Mouse (Mus musculus) erythroblast, adult 5-6 weeks (primary cell): ENCODE data around the gene Susd3. TPM values are rescaled to one million over a fixed set of nuclear protein-coding genes. Genes with fewer than 3 reads are reported as not detected.

Experiments used
- ATAC-seq: replicated peaks from 2 replicates; pipeline ENCODE4 v1.8.0; 2016; ENCODE audit warnings: moderate number of reproducible peaks, mild to moderate bottlenecking, moderate TSS enrichment, inconsistent platforms; ENCODE audit not compliant: poor library complexity, low FRiP score, severe bottlenecking
- total RNA-seq, 2 experiments: library from RNA; stranded (forward) in 1 of 2; stranded (reverse) in 1 of 2; fragments of 150-400 nt in 1 of 2; fragments of 200-764, 138-1000 nt in 1 of 2; gene quantifications; 2 replicates each; pipeline versions ENCODE4 v1.2.3 to v1.2.4; 2015 to 2017; ENCODE audit warnings: low replicate concordance in 2 of 2

Susd3 gene
- 1.5 and 2.5 TPM in 2 replicates for total RNA-seq (2015; ENCODE audit: low replicate concordance)
- 1.1 and 5.2 TPM in 2 replicates for total RNA-seq (2017; ENCODE audit: low replicate concordance)

DNA sequence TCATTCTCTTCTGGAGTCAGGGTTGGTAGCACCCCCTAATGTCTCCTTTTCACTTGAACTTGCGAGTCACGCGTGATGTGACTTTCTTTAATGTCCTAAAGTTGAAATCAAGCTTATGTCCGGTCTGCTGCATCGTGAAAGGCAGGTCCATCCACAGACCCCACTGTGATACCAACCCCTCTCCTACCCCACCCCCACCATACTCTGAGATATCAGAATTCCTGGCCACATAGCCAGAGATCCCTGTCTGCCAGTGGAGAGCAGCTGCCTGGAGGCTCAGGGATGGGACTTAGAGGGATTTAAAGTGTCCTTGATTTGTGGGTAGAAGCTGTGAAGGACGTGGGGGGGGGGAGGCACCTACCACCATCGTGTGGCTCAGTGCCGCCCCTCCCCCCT lies at the start of gene Susd3:
Susd3 (minus strand) TSS at position 240 of the 396 bp plus-strand sequence.
- no peak for ATAC-seq

DNA sequence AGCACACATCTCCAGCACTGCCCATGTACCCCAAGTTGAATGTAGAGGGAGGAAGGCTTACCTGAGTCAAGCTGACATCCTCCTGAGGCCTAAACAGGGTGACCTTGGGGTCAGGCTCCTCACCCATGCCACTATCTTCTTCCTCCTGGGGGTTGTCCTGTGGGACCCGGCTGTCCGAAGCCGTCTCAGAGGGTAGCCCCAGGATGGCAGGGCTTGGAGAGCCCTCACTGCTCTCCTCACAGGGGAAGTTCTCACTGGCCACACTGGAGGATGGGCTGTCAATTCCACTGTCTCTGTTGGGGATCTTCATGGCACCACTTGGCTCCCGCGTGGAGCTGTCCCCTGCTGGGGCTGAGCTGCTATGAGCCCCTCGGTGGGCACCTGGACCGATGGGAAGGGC lies 47.8 kb upstream of the Susd3 start:
- ATAC-seq, result no peak

DNA sequence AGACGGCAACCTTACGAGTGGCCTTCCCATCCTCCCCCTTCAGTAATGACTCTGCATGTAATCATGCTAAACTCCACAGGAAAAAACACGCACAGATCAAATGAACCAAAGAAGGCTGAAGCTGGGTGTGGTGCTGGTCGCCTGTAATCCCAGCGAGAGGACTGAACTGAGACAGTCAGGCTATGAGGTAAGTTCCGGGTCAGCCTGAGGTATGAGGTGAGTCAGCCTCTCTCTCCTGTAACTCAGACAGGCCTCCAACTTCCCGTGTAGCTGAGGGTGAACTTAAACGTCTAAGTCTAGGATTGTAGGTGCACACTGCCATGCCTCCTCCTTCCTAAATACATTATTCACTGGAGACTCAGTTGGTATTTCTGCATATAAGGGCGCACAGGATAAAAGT lies 45.6 kb upstream of the Susd3 start:
- no peak for ATAC-seq

DNA sequence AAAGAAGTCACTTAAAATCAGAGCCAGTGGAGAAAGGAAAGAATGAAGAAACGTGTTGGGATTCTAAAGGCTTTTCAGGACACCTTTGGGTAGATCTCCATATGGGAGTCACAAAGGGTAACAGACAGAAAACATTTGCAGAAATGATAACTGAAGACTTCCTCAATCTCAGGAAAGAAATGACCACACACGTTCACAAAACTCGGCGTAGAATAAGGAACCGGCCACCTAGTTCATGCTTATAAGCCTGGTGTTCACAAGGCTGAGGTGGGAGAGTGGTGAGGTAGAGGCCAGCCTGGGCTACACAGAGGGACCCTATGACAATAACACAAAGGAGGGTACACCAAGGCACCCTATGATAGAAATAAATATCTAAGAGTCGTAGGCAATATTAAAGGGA lies 43.4 kb upstream of the Susd3 start:
- no peak for ATAC-seq

DNA sequence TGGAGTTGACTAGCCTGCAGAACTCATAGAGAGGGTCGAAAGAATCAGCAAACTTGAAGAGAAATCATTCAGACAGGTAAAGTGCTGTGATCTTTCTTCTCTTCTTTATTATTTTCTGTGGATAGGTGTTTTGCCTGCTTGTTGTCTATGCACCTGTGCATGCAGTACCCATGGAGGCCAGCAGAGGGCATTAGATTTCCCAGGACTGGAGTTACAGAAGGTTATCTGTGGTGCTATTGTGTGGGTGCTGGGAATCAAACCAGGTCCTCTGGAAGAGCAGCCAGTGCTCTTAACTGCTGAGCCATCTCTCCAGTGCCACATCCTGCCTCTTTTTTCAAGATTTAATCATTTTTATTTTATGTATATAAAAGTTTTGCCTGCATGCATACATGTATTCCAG lies 42.9 kb upstream of the Susd3 start:
- ATAC-seq, result 0 out of 2 replicates have a peak, but pooled peaks have one; percentile 47

DNA sequence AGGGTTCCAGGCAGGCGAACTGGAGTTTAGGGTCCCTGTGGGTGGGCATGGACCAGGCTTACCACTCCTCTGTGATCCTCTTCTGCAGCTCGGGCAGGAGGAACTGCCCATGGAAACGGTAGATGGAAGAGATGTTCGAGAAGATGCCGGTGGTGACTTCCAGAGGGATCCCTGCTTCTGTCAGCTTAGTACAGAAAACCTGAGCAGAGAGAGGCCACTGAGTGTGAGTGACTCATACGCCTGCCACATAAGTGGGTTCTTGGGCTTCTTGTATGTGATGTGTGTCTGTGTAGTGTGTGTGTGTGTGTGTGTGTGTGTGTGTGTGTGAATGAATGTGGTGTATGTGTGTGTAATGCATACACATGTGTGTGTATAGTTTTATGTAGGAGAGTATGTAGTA lies 38.7 kb upstream of the Susd3 start:
- ATAC-seq, result no peak

DNA sequence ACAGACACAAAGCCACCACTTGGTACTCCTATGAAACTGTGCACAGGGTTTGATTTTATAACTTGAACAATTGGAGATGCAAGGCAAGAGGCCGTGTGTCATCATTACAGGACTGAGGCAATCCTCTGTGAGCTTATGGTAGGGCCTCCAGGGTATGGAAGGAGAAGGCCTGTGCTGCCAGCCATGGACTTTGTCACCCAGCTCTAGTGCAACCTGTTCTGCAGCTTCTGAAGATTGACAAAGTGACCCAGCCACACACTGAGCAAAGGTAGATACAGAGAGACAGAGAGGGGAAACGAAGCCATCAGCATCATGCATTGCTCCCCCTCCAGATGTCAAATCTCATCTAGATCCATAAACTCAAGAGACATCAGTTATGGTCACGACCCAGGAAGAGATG lies 38.2 kb upstream of the Susd3 start:
- no peak for ATAC-seq

DNA sequence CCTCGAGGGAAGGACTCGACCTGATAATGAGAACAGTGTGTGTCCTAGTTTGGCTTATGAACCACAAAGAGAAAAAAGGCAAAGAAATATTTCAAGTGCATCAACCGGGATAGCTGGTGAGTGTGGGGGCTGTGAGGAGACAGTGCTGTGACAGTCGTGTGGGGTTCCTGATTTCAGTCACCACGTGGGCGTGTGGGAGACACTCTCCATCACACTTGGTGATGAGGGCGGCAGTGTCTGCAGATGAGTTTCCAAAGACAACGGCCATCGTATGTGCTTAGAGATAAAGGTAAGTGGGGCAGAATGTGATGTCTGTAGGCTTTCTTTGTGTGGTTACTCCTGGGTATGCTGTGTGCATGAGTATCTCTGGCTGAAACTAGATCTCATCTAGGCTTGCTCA lies 35.2 kb upstream of the Susd3 start:
- ATAC-seq, result no peak

DNA sequence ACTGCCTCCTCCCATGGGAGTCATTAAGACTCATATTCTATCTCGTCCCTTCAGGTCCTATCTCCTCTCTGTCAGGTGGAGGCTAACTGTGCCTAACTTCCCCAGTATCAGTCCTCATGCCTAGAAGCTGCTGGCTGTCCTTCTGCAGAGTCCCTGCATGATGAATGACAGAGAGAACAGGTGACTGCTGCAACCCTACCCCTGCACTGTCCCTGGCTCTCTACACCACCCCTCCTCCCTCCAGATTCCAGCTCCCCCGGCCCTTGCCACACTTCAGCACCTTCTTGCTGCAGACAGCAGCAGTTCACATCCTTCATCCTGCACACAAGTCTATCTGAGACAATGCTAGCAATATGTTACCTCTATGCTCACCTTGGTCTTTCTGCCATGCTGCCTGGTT lies 33.7 kb upstream of the Susd3 start:
- ATAC-seq, result no peak

DNA sequence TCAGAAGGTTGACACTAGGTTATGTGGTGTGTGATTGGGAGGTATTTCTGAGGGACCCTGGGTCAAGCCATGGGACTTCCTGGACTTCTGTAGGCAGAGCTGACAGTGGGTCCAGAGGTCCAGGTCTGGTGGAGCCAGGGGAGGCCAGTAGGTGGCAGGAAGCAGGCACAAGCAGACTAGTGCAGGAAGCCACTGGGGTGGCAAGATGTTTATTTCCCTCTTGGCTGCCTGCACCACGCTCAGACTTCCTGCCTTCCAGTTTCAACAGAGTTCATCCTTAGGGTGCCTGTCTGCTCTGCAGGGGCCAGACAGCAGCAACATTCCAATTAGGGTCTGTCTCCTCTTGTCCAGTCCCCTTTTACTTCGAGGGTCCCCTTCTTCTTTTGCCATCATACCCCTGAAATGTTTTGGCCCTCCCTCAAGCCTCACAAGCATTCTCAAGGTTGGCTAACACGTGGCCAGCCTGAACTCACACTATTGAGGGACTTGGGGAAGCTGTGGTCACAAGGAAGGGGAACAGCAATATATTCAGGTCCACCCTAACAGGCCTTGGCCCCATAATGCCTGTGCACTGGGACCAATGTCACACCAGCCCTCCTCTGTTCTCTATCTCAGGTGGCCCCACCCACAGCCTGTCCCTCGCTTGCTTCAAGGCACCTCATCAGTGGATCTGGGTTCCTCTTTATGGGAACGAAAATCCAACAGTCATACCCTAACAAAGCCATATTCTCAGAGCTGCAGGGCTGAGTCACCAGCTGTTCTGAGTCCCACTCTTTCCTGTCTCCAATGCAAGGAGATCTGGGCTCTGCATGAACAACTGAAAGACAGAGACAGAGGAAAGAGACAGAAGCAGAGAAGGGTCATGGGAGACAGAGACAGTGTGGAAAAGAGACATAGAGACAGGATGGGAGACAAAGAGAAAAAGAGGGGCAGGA lies 23.6 kb upstream of the Susd3 start:
- ATAC-seq, result no peak

DNA sequence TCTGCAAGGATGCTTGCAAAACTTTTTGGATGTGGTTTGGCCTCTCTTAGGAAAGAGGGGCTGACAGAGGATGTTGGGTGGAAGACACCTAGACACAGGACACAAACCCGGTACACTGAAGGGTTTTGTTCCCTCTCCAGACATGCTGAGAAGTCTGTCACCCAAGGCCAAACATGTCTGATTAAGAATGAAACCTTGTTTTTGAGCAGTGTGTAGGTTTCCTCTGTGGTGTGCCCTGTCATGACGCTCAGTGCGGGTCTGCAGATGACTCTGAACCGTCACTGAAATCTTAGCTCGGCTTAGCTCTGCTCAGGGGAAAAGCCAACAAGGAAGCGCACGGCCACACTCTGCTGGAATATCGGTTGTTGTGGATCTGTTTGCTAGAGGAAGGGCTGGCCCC lies 22.0 kb upstream of the Susd3 start:
- no peak for ATAC-seq

DNA sequence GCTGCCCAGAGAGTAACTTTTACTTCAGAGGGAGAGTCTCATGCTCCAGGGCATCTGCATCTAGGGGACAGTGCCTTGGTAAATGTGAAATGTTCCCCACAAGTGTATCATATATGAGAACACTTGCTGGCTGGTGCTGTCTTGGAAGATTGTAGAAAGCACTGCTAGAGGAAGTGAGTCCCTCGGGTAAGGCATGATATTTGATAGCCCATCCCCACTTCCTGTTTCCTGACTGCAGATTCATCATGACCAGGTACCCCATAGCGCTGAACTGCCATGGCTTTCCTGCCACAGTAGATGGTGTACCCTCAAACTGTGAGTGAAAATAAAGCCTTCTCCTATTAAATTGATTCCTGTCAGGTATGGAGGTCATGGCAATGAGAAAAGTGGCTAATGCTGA lies 19.1 kb upstream of the Susd3 start:
- ATAC-seq, result no peak

DNA sequence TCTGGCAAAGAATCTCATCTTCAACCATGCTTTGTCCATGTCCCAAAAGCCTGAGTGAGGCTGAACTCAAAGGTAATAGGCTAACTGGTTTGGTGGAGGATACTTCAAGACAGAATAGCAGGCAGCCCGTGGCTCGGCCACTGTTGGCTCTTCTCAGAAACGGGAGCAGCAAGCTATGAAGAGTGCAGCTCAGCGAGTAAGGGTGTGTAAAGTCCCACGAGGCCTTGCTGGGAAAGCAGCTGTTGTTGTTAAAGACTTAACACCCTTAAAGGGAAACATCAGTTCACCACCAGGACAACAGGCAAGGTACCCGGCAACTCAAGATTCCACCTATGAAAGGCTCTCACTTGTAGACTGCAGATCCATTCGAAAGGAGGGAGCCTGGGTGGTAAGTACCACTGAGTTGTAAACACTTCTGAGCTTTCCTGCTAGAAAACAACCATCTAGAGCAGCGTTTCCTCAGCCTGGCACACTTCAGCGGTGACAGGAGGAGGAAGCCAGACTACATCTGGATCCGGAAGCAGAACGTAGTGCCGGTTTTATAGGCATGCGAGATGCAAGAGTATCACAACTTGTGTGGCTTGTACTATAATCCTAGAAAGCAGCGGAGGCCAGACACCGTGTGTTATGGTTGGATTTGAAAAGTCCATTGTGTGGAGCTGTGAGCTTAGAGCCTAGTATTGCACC lies 11.7 kb upstream of the Susd3 start:
- ATAC-seq, result no peak

DNA sequence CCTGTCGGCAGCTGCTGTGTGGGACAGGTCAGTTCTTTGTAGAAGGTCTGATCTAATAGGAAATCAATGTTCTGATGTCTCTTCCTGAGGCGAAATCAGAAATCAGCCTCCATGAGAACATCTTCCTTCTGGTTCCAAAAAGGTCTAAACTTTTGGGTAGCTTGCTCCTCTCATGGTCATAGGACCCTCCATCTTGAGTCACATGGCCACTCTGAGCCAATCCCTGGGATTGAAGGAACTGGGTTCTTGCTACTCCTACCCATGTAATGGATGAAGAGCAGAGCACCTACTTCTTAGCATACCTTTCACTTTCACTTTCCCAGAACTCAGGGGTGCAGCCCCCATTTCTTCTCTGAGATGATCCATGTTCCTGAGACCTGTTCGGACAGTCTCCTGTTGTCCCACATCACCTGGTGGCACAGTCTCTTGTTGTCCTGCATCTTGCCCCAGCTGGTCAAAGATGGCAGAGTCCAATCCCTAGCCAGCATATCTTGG lies 9.4 kb upstream of the Susd3 start:
- no peak for ATAC-seq

DNA sequence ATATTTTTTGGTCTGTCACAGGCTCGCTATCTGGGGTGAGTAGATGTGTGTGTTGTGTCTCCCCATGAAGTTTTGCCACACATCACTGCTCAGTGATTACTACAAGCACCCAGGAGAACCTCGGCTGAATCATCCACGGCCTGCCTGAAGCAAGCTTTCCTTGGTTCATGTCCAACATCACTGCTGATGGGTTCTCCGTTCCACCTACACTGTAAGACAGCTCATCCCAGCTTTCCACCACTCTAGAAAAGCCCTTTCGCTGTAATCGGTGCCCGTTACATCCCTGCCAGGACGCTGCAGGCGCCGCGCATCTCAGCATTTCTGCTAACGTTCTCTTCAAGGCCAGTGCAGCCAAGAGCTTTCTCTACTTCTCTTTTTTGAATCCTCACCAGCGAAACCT lies 4.2 kb upstream of the Susd3 start:
- ATAC-seq, result no peak

DNA sequence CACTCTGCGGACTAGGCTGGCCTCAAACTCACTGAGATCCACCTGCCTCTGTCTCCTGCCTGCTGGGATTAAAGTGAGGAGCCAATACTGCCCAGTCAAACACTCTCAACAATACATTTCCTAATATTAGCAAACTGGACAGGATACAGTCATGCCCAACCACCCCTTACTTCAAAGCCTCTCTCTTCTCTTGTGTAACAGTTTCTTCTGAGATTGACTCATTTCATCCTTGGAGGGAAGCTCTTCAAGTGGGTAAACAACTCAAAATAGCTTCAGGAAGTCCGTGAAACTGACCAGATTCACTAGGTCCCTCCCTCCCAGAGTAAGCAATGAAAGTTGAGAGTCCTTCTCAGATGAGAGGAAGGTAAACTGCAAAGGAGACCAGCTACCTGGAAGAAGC lies 3.6 kb upstream of the Susd3 start:
- ATAC-seq, result no peak

DNA sequence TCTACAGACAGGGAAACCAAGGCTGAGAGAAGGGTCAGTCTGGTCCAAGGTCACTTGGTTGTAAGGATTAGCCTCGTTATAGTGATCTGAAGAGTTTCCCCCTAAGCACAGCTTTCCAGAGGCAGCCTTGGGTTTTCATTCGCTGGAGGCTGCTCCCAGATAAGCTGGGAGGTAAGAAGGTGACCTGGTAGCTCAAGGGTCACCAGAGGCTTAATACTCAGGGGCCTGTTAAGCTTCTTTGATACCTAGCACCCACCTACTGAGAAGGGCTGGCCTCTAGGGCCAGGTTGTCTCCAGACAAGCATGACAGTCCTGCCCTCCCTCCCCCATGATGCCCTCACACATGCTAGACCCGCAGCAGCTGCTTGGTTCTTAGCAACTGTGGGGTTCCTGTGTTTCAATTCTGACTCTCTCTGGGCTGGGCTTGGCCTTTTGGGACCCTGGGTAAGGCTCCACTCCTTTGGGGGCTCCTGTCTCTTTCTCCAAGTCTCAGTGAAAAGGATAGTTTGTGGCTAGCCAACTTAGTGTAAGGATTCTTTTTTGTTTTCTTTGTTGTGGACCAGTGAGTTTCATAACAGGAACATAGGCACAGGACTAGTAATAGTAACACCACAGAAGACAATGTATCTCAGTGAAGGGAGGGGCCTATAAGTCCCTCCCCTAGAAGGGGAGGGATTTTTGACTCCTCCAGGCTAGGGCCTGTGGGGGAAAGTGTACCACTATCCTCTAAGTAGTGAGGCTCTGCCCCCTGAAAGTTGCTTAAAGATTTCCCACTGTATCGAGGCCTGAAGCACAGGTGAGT lies 2.4 kb upstream of the Susd3 start:
- ATAC-seq, result no peak

DNA sequence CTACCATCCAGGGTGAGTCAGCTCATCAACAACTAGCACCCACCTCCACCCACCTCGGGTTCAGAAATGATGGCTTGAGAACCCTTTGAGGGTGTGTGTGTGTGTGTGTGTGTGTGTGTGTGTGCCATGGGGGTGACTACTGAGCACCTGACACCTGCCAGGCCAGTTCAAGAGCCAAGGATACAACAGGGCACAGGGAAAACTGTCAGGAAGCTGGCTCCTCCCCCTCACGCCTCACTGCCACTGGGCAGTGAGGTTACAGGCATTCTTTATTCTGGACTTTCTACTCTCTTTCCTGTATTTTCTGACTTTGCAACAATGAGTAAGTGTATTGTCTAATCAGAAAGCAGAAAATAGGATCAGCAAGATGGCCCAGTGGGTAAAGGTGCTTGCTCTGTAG lies 1.1 kb upstream of the Susd3 start:
- ATAC-seq, result no peak

DNA sequence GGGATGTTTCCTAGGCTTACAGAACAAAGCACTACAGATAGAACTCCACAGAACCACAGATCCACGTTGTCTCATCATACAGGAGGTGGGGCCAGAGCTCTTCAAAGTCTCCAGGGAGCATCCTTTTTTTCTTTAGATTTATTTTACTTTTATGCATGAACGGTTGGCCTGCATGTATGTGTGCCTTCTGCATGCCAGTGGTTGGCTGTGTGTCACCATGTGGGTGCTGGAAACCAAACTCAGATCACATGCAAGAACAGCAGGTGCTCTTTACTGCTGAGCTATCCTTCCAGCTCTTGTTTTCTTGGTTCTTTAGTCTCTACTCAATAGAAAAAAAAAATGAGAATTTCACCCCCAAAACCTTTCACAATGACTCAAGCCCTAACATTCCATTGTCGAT lies 417 bp upstream of the Susd3 start:
- no peak for ATAC-seq

DNA sequence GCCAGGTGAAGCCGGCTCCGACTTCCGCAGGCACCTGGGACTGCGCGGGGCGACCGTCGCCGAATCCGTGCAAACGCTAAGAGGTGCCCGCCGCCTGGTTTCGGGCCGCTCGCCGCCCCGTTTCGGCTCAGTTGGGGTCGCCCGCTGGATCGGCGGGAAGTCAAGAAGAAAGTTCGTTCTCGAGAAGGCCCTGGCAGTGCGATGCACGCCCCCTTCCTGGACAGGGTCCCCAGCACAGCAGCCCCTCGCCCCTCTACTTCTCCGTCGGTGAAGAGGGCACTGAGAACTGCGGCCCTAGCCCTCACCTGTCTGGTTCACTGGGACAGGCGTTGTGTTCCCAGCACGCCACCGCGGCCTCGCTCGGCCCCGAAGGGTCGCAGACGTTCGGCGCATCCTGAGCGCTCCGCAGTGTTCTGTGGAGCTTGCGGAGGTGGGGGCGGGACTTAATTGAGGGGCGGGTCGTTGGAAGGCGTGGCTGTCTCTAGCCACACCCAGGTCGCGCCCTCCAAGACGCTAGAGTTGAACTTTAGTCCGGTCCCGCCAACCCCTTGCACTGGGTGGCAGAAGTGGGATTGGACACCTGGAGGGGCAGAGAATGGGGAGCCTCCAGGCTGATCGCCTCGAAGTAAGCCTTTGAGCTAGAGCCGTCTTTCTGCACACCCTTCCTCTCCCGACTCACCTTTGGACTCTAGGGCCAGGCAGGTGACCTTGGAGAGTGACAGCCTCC lies 603 bp downstream of the Susd3 start:
- no peak for ATAC-seq
